Mouse (Mus musculus) CH12.LX (cell line): ENCODE measurements at regions not wholly inside any gene's neighbourhood (a gene's known extent, or its start where the extent isn't known, plus 50 kb on each side); places are given as distances from the start of the nearest gene placed in this dataset.

Source experiments
- EP300 ChIP-seq: IDR thresholded peaks from 2 replicates; pipeline ENCODE4 v1.6.1; 2011; ENCODE audit warnings: low read length, improper control_type of control experiment
- IRF4 ChIP-seq: IDR thresholded peaks from 2 replicates; pipeline ENCODE4 v1.6.1; 2014; ENCODE audit warnings: low read depth, mild to moderate bottlenecking, inconsistent platforms, low read length, improper control_type of control experiment
- POLR2A ChIP-seq: IDR thresholded peaks from 2 replicates; pipeline ENCODE4 v1.6.1; 2011; ENCODE audit warnings: low read depth, mild to moderate bottlenecking, improper control_type of control experiment, low read length

- TF ChIP-seq IRF4 = no peak
- no peak for TF ChIP-seq EP300
- TF ChIP-seq POLR2A = no peak
Observed at GRCm38 (mm10) chr17:87517258-87517657, 70.5 kb upstream of the Calm2 start.
